Comparison of ENCODE assay signal across 16 mouse cellular contexts in genomic region chr12:75502664-75503063, GRCm38 (mm10).
DNase-seq lines count a peak whose midpoint lies in the region; TF ChIP-seq lines count a peak whose summit lies in the region.
"Had no signal": no experiment of that assay in that cellular context is flagged by ENCODE, and none has a peak within 500 bp of the region (broad histone marks: within the 10 kb centered on the region; RNA-seq: fewer than 3 reads in every experiment).

No protein-coding gene starts in this region.

- DNase-seq in gastrocnemius, adult 2 months = no peak
- DNase-seq in gastrocnemius, postnatal 14 days = no peak
- peak; percentile 38 for DNase-seq in cerebellum, adult 11-12 months
- DNase-seq in cerebellum, adult 9-10 months = peak; percentile 57
- DNase-seq in cerebellum, postnatal 25 days = peak; percentile 39 to 52
- no peak for DNase-seq in left cerebral cortex, postnatal 10 days (ENCODE audit: extremely low spot score in 1 of 2, low spot score in 2 of 2)
- DNase-seq in testis, postnatal 14 days (ENCODE audit: low spot score) = no peak
- DNase-seq: adrenal gland, postnatal 14 days; forebrain, postnatal 0 days; gastrocnemius, postnatal 36 days; heart, adult 18-20 months; kidney, adult 8-10 months had no signal

- H3K27ac ChIP-seq in gastrocnemius, adult 2 months = peak overlapping the region; percentile 81
- H3K27ac ChIP-seq: embryonic facial prominence, embryonic 10.5 days; forebrain, embryonic 13.5 days; hindbrain, embryonic 15.5 days had no signal

- TF ChIP-seq CTCF in gastrocnemius, adult 2 months (IDR thresholded peaks at IDR 0.05) = no peak

- intact Hi-C loops in gastrocnemius, adult 2 months (cut with DNase I) = no loop called here
- intact Hi-C loops in gastrocnemius, postnatal 14 days (cut with DNase I; ENCODE audit: low total_unique reads) = no loop called here
- intact Hi-C loops in left cerebral cortex, postnatal 10 days (cut with DNase I) = no loop called here

- H3K4me3 ChIP-seq in gastrocnemius, adult 2 months = no peak overlapping the region
- H3K4me3 ChIP-seq: embryonic facial prominence, embryonic 10.5 days; forebrain, embryonic 13.5 days; heart, embryonic 12.5 days; hindbrain, embryonic 15.5 days had no signal

Comparison
In these comparisons a context has a peak if more than half of its experiments do, and no peak if none do; other contexts are left out.
1. DNase-seq: peak in cerebellum, adult 11-12 months (single experiment), cerebellum, adult 9-10 months (single experiment) and cerebellum, postnatal 25 days (2 of 2); none in gastrocnemius, adult 2 months (single experiment), gastrocnemius, postnatal 14 days (single experiment), left cerebral cortex, postnatal 10 days (0 of 2) and testis, postnatal 14 days (single experiment).